Mouse (Mus musculus): Measurements from ENCODE around the gene Pcbp2. TPM values are rescaled to one million over a fixed set of nuclear protein-coding genes. Genes with fewer than 3 reads are reported as not detected.

Gene Pcbp2
- polyA plus RNA-seq, 1 experiment: 432 TPM

GRCm38 (mm10) chr15:102474520-102474919, 4.2 kb downstream of the Pcbp2 start:
- peaks cover 3% of the 10 kb centered on the region; the same call in 1 of the 2 replicates for H3K4me1 ChIP-seq (ENCODE audit: control insufficient read depth, insufficient read depth, low read length)
- no peak overlapping the region for H3K27ac ChIP-seq (ENCODE audit: insufficient read depth, low read length)
- no peak overlapping the region for H3K4me3 ChIP-seq (ENCODE audit: insufficient read depth, low read length)
- TF ChIP-seq POLR2A (IDR thresholded peaks at IDR 0.05; ENCODE audit: extremely low read depth, insufficient read depth, low read length) (no peak), CTCF (IDR thresholded peaks at IDR 0.05; ENCODE audit: extremely low read depth, insufficient read depth, low read length) (no peak)

GRCm38 (mm10) chr15:102483136-102483535, 12.8 kb downstream of the Pcbp2 start:
- TF ChIP-seq POLR2A (IDR thresholded peaks at IDR 0.05; ENCODE audit: extremely low read depth, insufficient read depth, low read length) (no peak), CTCF (IDR thresholded peaks at IDR 0.05; ENCODE audit: extremely low read depth, insufficient read depth, low read length) (no peak)
- Histone ChIP-seq H3K4me1 (ENCODE audit: control insufficient read depth, insufficient read depth, low read length) (no peaks in the 10 kb centered on the region), H3K27ac (ENCODE audit: insufficient read depth, low read length) (no peak overlapping the region), H3K4me3 (ENCODE audit: insufficient read depth, low read length) (no peak overlapping the region)

DNA sequence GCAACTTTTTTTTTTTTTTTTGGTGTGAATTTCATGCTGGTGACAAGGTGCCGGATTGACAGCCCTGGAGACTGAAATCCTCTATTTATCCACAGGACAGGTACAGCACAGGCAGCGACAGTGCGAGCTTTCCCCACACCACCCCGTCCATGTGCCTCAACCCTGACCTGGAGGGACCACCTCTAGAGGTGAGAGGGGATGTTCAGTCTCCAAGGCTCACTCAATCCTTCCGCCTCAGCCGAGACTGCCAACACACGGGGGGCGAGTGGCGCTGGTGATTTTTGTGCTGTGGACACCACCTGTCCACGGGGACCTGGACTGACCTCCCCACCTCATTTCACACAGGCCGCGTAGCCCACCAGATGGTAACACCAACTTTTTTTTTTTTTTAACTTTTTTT, 15.5 kb downstream of the Pcbp2 start:
- no peak overlapping the region for H3K4me3 ChIP-seq (ENCODE audit: insufficient read depth, low read length)
- no peak overlapping the region for H3K27ac ChIP-seq (ENCODE audit: insufficient read depth, low read length)
- TF ChIP-seq CTCF (IDR thresholded peaks at IDR 0.05; ENCODE audit: extremely low read depth, insufficient read depth, low read length): no peak
- no peak for TF ChIP-seq POLR2A (IDR thresholded peaks at IDR 0.05; ENCODE audit: extremely low read depth, insufficient read depth, low read length)
- H3K4me1 ChIP-seq (ENCODE audit: control insufficient read depth, insufficient read depth, low read length): no peaks in the 10 kb centered on the region

GRCm38 (mm10) chr15:102487664-102488063, 17.3 kb downstream of the Pcbp2 start:
- H3K27ac ChIP-seq (ENCODE audit: insufficient read depth, low read length): no peak overlapping the region
- H3K4me3 ChIP-seq (ENCODE audit: insufficient read depth, low read length): no peak overlapping the region
- TF ChIP-seq POLR2A (IDR thresholded peaks at IDR 0.05; ENCODE audit: extremely low read depth, insufficient read depth, low read length): no peak
- TF ChIP-seq CTCF (IDR thresholded peaks at IDR 0.05; ENCODE audit: extremely low read depth, insufficient read depth, low read length): no peak
- no peaks in the 10 kb centered on the region; the same call in 1 of the 2 replicates for H3K4me1 ChIP-seq (ENCODE audit: control insufficient read depth, insufficient read depth, low read length)

DNA sequence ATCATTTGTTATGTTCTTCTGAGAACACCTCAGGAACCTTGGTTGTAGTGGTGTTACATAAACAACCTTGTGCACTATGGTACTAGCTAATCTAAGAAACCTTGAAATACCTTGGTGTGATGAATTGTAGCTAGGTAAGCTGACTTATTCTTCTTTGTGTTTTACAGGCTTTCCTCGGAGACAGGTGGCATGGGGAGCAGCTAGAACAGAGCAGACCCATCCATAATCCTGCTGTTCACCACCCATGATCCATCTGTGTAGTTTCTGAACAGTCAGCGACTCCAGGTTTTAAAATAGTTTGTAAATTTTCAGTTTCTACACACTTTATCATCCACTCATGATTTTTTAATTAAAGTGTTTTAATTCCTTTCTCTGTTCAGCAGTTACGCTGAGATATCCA, 28.0 kb downstream of the Pcbp2 start:
- no peak for TF ChIP-seq POLR2A (IDR thresholded peaks at IDR 0.05; ENCODE audit: extremely low read depth, insufficient read depth, low read length)
- no peak for TF ChIP-seq CTCF (IDR thresholded peaks at IDR 0.05; ENCODE audit: extremely low read depth, insufficient read depth, low read length)
- Histone ChIP-seq H3K27ac (ENCODE audit: insufficient read depth, low read length) (no peak overlapping the region), H3K4me1 (ENCODE audit: control insufficient read depth, insufficient read depth, low read length) (peaks cover 1% of the 10 kb centered on the region; the same call in 1 of the 2 replicates), H3K4me3 (ENCODE audit: insufficient read depth, low read length) (no peak overlapping the region)

DNA sequence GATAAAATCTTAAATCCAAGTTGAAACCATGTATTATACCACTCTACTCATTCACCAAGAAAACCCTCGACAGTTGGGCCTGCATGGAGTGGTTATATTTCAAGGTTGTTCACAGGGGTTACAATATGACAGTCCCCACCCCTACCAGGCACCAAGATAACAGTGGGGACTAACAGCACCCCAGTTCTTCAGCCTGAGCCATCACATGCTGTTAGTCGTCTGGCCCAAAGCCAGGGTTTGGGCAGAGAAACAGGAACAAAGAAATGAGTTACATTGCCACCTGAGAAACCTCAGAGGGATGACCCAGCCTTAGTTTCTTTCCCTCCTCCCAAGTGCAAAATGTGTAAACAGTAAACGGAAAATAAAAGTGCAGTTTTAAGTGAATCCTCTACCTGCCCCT, 29.0 kb downstream of the Pcbp2 start:
- H3K4me3 ChIP-seq (ENCODE audit: insufficient read depth, low read length): no peak overlapping the region
- H3K27ac ChIP-seq (ENCODE audit: insufficient read depth, low read length): no peak overlapping the region
- TF ChIP-seq POLR2A (IDR thresholded peaks at IDR 0.05; ENCODE audit: extremely low read depth, insufficient read depth, low read length): 0 out of 2 replicates have a peak, but pooled peaks have one; percentile 23
- no peak for TF ChIP-seq CTCF (IDR thresholded peaks at IDR 0.05; ENCODE audit: extremely low read depth, insufficient read depth, low read length)
- peaks cover 1% of the 10 kb centered on the region; the same call in 1 of the 2 replicates for H3K4me1 ChIP-seq (ENCODE audit: control insufficient read depth, insufficient read depth, low read length)

- TF ChIP-seq CTCF (IDR thresholded peaks at IDR 0.05; ENCODE audit: extremely low read depth, insufficient read depth, low read length): no peak
- TF ChIP-seq POLR2A (IDR thresholded peaks at IDR 0.05; ENCODE audit: extremely low read depth, insufficient read depth, low read length): no peak
- H3K4me1 ChIP-seq (ENCODE audit: control insufficient read depth, insufficient read depth, low read length): peaks cover 1% of the 10 kb centered on the region; the same call in 1 of the 2 replicates
- H3K27ac ChIP-seq (ENCODE audit: insufficient read depth, low read length): no peak overlapping the region
- no peak overlapping the region for H3K4me3 ChIP-seq (ENCODE audit: insufficient read depth, low read length)
Observed at GRCm38 (mm10) chr15:102499851-102500250, 29.5 kb downstream of the Pcbp2 start.

GRCm38 (mm10) chr15:102500479-102500878, 30.1 kb downstream of the Pcbp2 start:
- TF ChIP-seq CTCF (IDR thresholded peaks at IDR 0.05; ENCODE audit: extremely low read depth, insufficient read depth, low read length): no peak
- TF ChIP-seq POLR2A (IDR thresholded peaks at IDR 0.05; ENCODE audit: extremely low read depth, insufficient read depth, low read length): no peak
- no peak overlapping the region for H3K4me3 ChIP-seq (ENCODE audit: insufficient read depth, low read length)

GRCm38 (mm10) chr15:102501084-102501814, 30.9 kb downstream of the Pcbp2 start:
- peaks cover 1% of the 10 kb centered on the region; the same call in 1 of the 2 replicates for H3K4me1 ChIP-seq (ENCODE audit: control insufficient read depth, insufficient read depth, low read length)
- no peak overlapping the region for H3K4me3 ChIP-seq (ENCODE audit: insufficient read depth, low read length)
- H3K27ac ChIP-seq (ENCODE audit: insufficient read depth, low read length): no peak overlapping the region
- TF ChIP-seq CTCF (IDR thresholded peaks at IDR 0.05; ENCODE audit: extremely low read depth, insufficient read depth, low read length) (no peak), POLR2A (IDR thresholded peaks at IDR 0.05; ENCODE audit: extremely low read depth, insufficient read depth, low read length) (no peak; the same call in 1 of the 2 replicates)

More at GRCm38 (mm10) chr15:102500479-102500878, 30.1 kb downstream of the Pcbp2 start:
- peaks cover 1% of the 10 kb centered on the region; the same call in 1 of the 2 replicates for H3K4me1 ChIP-seq (ENCODE audit: control insufficient read depth, insufficient read depth, low read length)
- H3K27ac ChIP-seq (ENCODE audit: insufficient read depth, low read length): no peak overlapping the region
